Mouse (Mus musculus) left cerebral cortex, adult 2 months (tissue): ENCODE results near the gene Mok. TPM values are rescaled to one million over a fixed set of nuclear protein-coding genes. Genes with fewer than 3 reads are reported as not detected.
"Not testable (repeated sequence)": the region's sequence is repeated elsewhere in the genome, so short reads cannot be mapped to it uniquely, and the experiment has no call there.

Experiments
- DNase-seq, 2 experiments: peaks; one replicate each; pipeline ENCODE4 v3.0.0; 2021 to 2022; ENCODE audit warnings: low spot score in 2 of 2, mixed read lengths in 1 of 2; ENCODE audit errors: extremely low spot score in 1 of 2
- H3K27ac ChIP-seq: fragments of 200-600 bp; 2 replicates; pipeline ENCODE4 v1.8.1; 2022
- H3K4me3 ChIP-seq: fragments of 200-600 bp; 2 replicates; pipeline ENCODE4 v1.8.1; 2022
- CTCF ChIP-seq: fragments of 200-600 bp; IDR thresholded peaks from 2 replicates; pipeline ENCODE4 v1.8.1; 2022; ENCODE audit warnings: antibody characterized with exemption, mild to moderate bottlenecking, moderate library complexity
- intact Hi-C: fragments of 180-260 bp; cut with DNase I; formaldehyde crosslinking; loops from one replicate; pipeline ENCODE4 v1.15.1; 2025
- total RNA-seq, 2 experiments: library from RNA; stranded (reverse); gene quantifications; 2 replicates each; pipeline ENCODE4 v1.2.3; 2021

The Mok gene
- total RNA-seq, 2 experiments from 2014 or later: 13.0 to 13.3 TPM

GRCm38 (mm10) chr12:110864008-110864407 lies 23.3 kb upstream of the Mok start:
- TF ChIP-seq CTCF: no peak
- no peak for DNase-seq
- intact Hi-C loops: no loop called here
- peak overlapping the region; percentile 38 for H3K27ac ChIP-seq
- no peak overlapping the region for H3K4me3 ChIP-seq

- no peak for DNase-seq
- intact Hi-C loops: no loop called here
- no peak for TF ChIP-seq CTCF
- H3K27ac ChIP-seq: no peak overlapping the region; the same call in 1 of the 2 replicates
- no peak overlapping the region for H3K4me3 ChIP-seq
Observed at GRCm38 (mm10) chr12:110861256-110861655, 20.5 kb upstream of the Mok start.

GRCm38 (mm10) chr12:110860293-110860692 lies 19.6 kb upstream of the Mok start:
- H3K4me3 ChIP-seq: no peak overlapping the region
- H3K27ac ChIP-seq: no peak overlapping the region; the same call in 1 of the 2 replicates
- intact Hi-C loops: no loop called here
- TF ChIP-seq CTCF: no peak
- no peak for DNase-seq

- DNase-seq, H3K27ac ChIP-seq, H3K4me3 ChIP-seq: not testable (repeated sequence)
Observed at GRCm38 (mm10) chr12:110858681-110859080, 17.9 kb upstream of the Mok start.

GRCm38 (mm10) chr12:110857196-110857595 lies 16.5 kb upstream of the Mok start:
- intact Hi-C loops: no loop called here
- H3K27ac ChIP-seq: no peak overlapping the region
- DNase-seq: no peak
- TF ChIP-seq CTCF: no peak
- no peak overlapping the region for H3K4me3 ChIP-seq

More at GRCm38 (mm10) chr12:110858681-110859080, 17.9 kb upstream of the Mok start:
- intact Hi-C loops: not testable (repeated sequence)

- intact Hi-C loops: no loop called here
- no peak overlapping the region for H3K27ac ChIP-seq
- no peak for TF ChIP-seq CTCF
- H3K4me3 ChIP-seq: no peak overlapping the region
- no peak for DNase-seq
Observed at GRCm38 (mm10) chr12:110854786-110855737, 14.3 kb upstream of the Mok start.

- Histone ChIP-seq H3K27ac (no peak overlapping the region), H3K4me3 (no peak overlapping the region)
- DNase-seq: no peak
- intact Hi-C loops: loop anchor here (2.0 kb wide), 1 partner anchor 37 kb away; the partner anchor contains the start of genes Cinp and Tecpr2
- TF ChIP-seq CTCF: no peak
Observed at GRCm38 (mm10) chr12:110851923-110852322, 11.2 kb upstream of the Mok start.

- no peak for TF ChIP-seq CTCF
- intact Hi-C loops: loop anchor here (2.0 kb wide), 1 partner anchor 37 kb away; the partner anchor contains the start of genes Cinp and Tecpr2
- no peak overlapping the region for H3K27ac ChIP-seq
- no peak for DNase-seq
- H3K4me3 ChIP-seq: no peak overlapping the region
Observed at GRCm38 (mm10) chr12:110851414-110851813, 10.7 kb upstream of the Mok start.

- TF ChIP-seq CTCF: no peak
- peak overlapping the region; percentile 66 for H3K4me3 ChIP-seq
- intact Hi-C loops: loop anchor here (2.0 kb wide), 1 partner anchor 38 kb away; the partner anchor contains the start of genes Cinp and Tecpr2
- peak overlapping the region; percentile 91; the same call in 1 of the 2 replicates for H3K27ac ChIP-seq
- DNase-seq: no peak
Observed at GRCm38 (mm10) chr12:110850929-110851256, 10.2 kb upstream of the Mok start.

GRCm38 (mm10) chr12:110850010-110850928 lies 9.5 kb upstream of the Mok start, which contains the start of gene Zfp839:
Gene Zfp839 (plus strand): TSS chr12:110850253.
- TF ChIP-seq CTCF: no peak
- intact Hi-C loops: loop anchor here (2.0 kb wide), 1 partner anchor 39 kb away; the partner anchor contains the start of genes Cinp and Tecpr2
- H3K27ac ChIP-seq: peak within 1 kb of the TSS; percentile 91
- peak; percentile 87 to 88 for DNase-seq
- peak within 1 kb of the TSS; percentile 66 for H3K4me3 ChIP-seq

GRCm38 (mm10) chr12:110846191-110846765 lies 5.5 kb upstream of the Mok start:
- no peak for TF ChIP-seq CTCF
- DNase-seq: no peak
- no peak overlapping the region for H3K27ac ChIP-seq
- peak overlapping the region; percentile 57 for H3K4me3 ChIP-seq
- intact Hi-C loops: loop anchor here (5.0 to 10.0 kb wide), 2 partner anchors 146 to 401 kb away; partner anchors contain the start of gene Ppp2r5c
